ENCODE assay signal across 11 mouse cellular contexts in genomic region chr1:86015758-86016157, GRCm38 (mm10). TPM values are rescaled to one million over a fixed set of nuclear protein-coding genes. Genes with fewer than 3 reads are reported as not detected.
"Had no signal": no experiment of that assay in that cellular context is flagged by ENCODE, and none has a peak within 500 bp of the region (broad histone marks: within the 10 kb centered on the region; RNA-seq: fewer than 3 reads in every experiment).

No protein-coding gene starts in this region.

RNA-seq across cellular contexts. Expression of gene Spata3, which starts 0.9 kb away (rescaled TPM):
- total RNA-seq: midbrain, postnatal 0 days had no signal
- polyA plus RNA-seq: large intestine, adult 2 months; limb, embryonic 10.5 days; limb, embryonic 13.5 days; lung, embryonic 15.5 days; midbrain, embryonic 11.5 days; neural tube, embryonic 12.5 days; stomach, embryonic 15.5 days; thymus, postnatal 0 days had no signal

RNA-seq across cellular contexts. Expression of gene Gpr55, which starts 55.0 kb away (rescaled TPM):
- total RNA-seq: layer of hippocampus, adult 2 months had no signal
- polyA plus RNA-seq: limb, embryonic 10.5 days; liver, embryonic 12.5 days; midbrain, embryonic 11.5 days had no signal
